Comparison of ENCODE assay signal across 25 mouse cellular contexts in the genomic region with DNA sequence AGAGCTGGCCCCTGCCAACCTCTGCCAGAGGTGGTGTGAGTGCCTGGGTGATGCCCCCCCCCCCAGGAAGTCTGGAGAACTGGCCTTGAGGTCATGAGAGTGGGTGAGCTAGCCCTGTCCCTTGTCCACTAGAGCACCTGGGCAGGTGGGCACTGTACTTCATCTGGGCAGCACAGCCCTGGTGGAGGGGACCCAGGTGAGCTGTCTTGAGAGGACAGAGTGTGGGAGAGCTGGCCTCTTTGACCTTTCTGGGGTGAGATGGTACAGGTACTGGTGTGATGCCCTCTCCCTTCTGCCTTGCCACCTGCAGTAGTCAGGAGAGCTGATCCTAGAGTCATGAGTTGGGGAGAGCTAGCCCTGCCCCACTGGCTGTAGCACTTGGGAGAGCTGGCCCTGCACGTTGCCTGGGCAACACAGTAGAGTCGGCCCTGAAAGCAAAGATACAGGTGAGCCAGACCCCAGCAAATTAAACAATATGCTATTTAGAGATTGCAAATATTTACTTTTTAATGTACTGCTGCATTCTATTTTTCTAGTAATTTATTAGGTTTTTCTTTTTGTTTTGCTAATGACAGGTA. TPM values are rescaled to one million over a fixed set of nuclear protein-coding genes. Genes with fewer than 3 reads are reported as not detected.
DNase-seq lines count a peak whose midpoint lies in the region; ATAC-seq and TF ChIP-seq lines count a peak whose summit lies in the region.
"Had no signal": no experiment of that assay in that cellular context is flagged by ENCODE, and none has a peak within 500 bp of the region (broad histone marks: within the 10 kb centered on the region; RNA-seq: fewer than 3 reads in every experiment).

No protein-coding gene starts in this region.

- no peak for ATAC-seq in lung, embryonic 16.5 days (ENCODE audit: low read depth)
- ATAC-seq in G1E (ENCODE audit: extremely low read depth, insufficient number of reproducible peaks, low FRiP score, poor library complexity, severe bottlenecking), result no peak
- ATAC-seq: forebrain, embryonic 15.5 days had no signal

- no peak overlapping the region for H3K4me3 ChIP-seq in lung, embryonic 16.5 days (ENCODE audit: low read length)
- H3K4me3 ChIP-seq in lung, adult 2 months (replicated peaks; ENCODE audit: extremely low read depth, low read depth, low read length), result no peak overlapping the region
- 0 out of 2 replicates have a peak overlapping the region, but pooled peaks have one; percentile 1 for H3K4me3 ChIP-seq in G1E (ENCODE audit: low read depth, low read length)
- no peak overlapping the region for H3K4me3 ChIP-seq in limb, embryonic 10.5 days

- peak; percentile 91 for DNase-seq in heart, adult 11 months
- DNase-seq in heart, adult 9 months (ENCODE audit: low spot score in 2 of 2), result no peak
- no peak for DNase-seq in lung, adult 2 months
- no peak for DNase-seq in G1E (ENCODE audit: low spot score)
- no peak for DNase-seq in limb, embryonic 10.5 days (ENCODE audit: low spot score)
- DNase-seq in gastrocnemius, postnatal 14 days, result no peak
- DNase-seq in kidney, postnatal 36 days, result no peak
- DNase-seq: adrenal gland, adult 2 months; adrenal gland, postnatal 14 days; cerebellum, adult 11 months; cerebellum, adult 8-10 months; cerebellum, postnatal 14 days; gastrocnemius, postnatal 36 days; heart, postnatal 14 days had no signal

- no peaks in the 10 kb centered on the region for H3K27me3 ChIP-seq in lung, embryonic 16.5 days (ENCODE audit: control insufficient read depth, insufficient read depth, low read depth, low read length)
- H3K27me3 ChIP-seq in G1E (ENCODE audit: insufficient read depth, low read length), result peaks cover 13% of the 10 kb centered on the region; the same call in 1 of the 2 replicates
- H3K27me3 ChIP-seq in limb, embryonic 10.5 days (ENCODE audit: low read depth, poor library complexity, severe bottlenecking), result 0 out of 2 replicates have a peak, but pooled peaks cover 3% of the 10 kb centered on the region
- H3K27me3 ChIP-seq: CH12.LX; embryonic facial prominence, embryonic 13.5 days; forebrain, embryonic 12.5 days; forebrain, embryonic 15.5 days; heart, embryonic 13.5 days; hindbrain, embryonic 12.5 days; hindbrain, embryonic 15.5 days had no signal

- TF ChIP-seq POLR2A in lung, adult 2 months (IDR thresholded peaks at IDR 0.05; ENCODE audit: borderline replicate concordance, extremely low read depth, low read depth, low read length), result no peak

- H3K27ac ChIP-seq in lung, embryonic 16.5 days (ENCODE audit: low read length), result no peak overlapping the region
- H3K27ac ChIP-seq in limb, embryonic 10.5 days, result peak overlapping the region; percentile 65; the same call in 1 of the 2 replicates
- H3K27ac ChIP-seq: embryonic facial prominence, embryonic 13.5 days; forebrain, embryonic 12.5 days; forebrain, embryonic 15.5 days; heart, embryonic 13.5 days; hindbrain, embryonic 15.5 days had no signal

- no peak for TF ChIP-seq CTCF in lung, adult 2 months (IDR thresholded peaks at IDR 0.05; ENCODE audit: insufficient read depth, low read length)
- no peak for TF ChIP-seq CTCF in G1E (IDR thresholded peaks at IDR 0.05; ENCODE audit: low read depth, low read length)

- intact Hi-C loops in gastrocnemius, postnatal 14 days (cut with DNase I; ENCODE audit: low total_unique reads), result loop anchor here (5.0 kb wide), 1 partner anchor 36 kb away; no protein-coding TSS in a partner anchor

- 48% methylated on average over 2 of the region's 2 CpGs for WGBS in lung, embryonic 16.5 days
- 76% methylated on average over 2 of the region's 2 CpGs for WGBS in lung, adult 2 months
- 84% methylated on average over 2 of the region's 2 CpGs for WGBS in limb, embryonic 10.5 days

- H3K4me1 ChIP-seq in lung, embryonic 16.5 days (replicated peaks; ENCODE audit: control insufficient read depth, insufficient read depth, low read length), result peaks cover 20% of the 10 kb centered on the region
- no peaks in the 10 kb centered on the region for H3K4me1 ChIP-seq in lung, adult 2 months (ENCODE audit: control insufficient read depth, insufficient read depth, low read length)
- peaks cover 36% of the 10 kb centered on the region for H3K4me1 ChIP-seq in G1E (ENCODE audit: insufficient read depth, low read depth, low read length)
- H3K4me1 ChIP-seq in limb, embryonic 10.5 days, result peaks cover 31% of the 10 kb centered on the region

- peaks cover 14% of the 10 kb centered on the region for H3K36me3 ChIP-seq in lung, embryonic 16.5 days (ENCODE audit: control insufficient read depth, insufficient read depth, low read length)
- peaks cover 23% of the 10 kb centered on the region for H3K36me3 ChIP-seq in G1E (replicated peaks)
- peaks cover 23% of the 10 kb centered on the region for H3K36me3 ChIP-seq in limb, embryonic 10.5 days

- no peak overlapping the region for H3K4me2 ChIP-seq in lung, embryonic 16.5 days (ENCODE audit: low read depth, low read length)

- 0 out of 2 replicates have a peak overlapping the region, but pooled peaks have one; percentile 20 for H3K9ac ChIP-seq in lung, embryonic 16.5 days (ENCODE audit: low read length)
- H3K9ac ChIP-seq: forebrain, embryonic 12.5 days; heart, embryonic 13.5 days; hindbrain, embryonic 12.5 days; hindbrain, embryonic 15.5 days had no signal

- H3K9me3 ChIP-seq in lung, embryonic 16.5 days (ENCODE audit: control insufficient read depth, low read length), result no peaks in the 10 kb centered on the region
- H3K9me3 ChIP-seq in G1E (replicated peaks), result no peaks in the 10 kb centered on the region
- no peaks in the 10 kb centered on the region for H3K9me3 ChIP-seq in limb, embryonic 10.5 days (replicated peaks)
- H3K9me3 ChIP-seq: embryonic facial prominence, embryonic 13.5 days; forebrain, embryonic 12.5 days; forebrain, embryonic 15.5 days; heart, embryonic 13.5 days; hindbrain, embryonic 12.5 days; hindbrain, embryonic 15.5 days had no signal

RNA-seq across cellular contexts. Expression of gene Eif2b2, which starts 1.5 kb away (rescaled TPM):
- 83.3 and 86.6 TPM in 2 replicates for polyA plus RNA-seq in lung, embryonic 16.5 days (2015; fragmentation: Nextera tagmentation; extraction: Ambion mirVana)
- polyA plus RNA-seq in lung, adult 2 months (2012; rRNA removed), result 92.1 and 92.6 TPM in 2 replicates
- 28.4 and 36.0 TPM in 2 replicates for total RNA-seq in G1E (2014; fragmentation: Nextera tagmentation)
- total RNA-seq in G1E (2017), result 136 and 155 TPM in 2 replicates
- polyA plus RNA-seq in G1E (2012), result 320 and 408 TPM in 2 replicates
- polyA plus RNA-seq in limb, embryonic 10.5 days (2016; fragmentation: Nextera tagmentation; extraction: Ambion mirVana), result 126 and 133 TPM in 2 replicates
- total RNA-seq in gastrocnemius, postnatal 14 days (2021), result 10 to 100 TPM; 75.6 to 77.1 TPM

RNA-seq across cellular contexts. Expression of gene Pgf, which starts 40.2 kb away (rescaled TPM):
- polyA plus RNA-seq in lung, embryonic 16.5 days (2015; fragmentation: Nextera tagmentation; extraction: Ambion mirVana), result 9.7 and 9.9 TPM in 2 replicates
- polyA plus RNA-seq in lung, adult 2 months (2012; rRNA removed), result 3.0 and 3.6 TPM in 2 replicates
- total RNA-seq in G1E (2014; fragmentation: Nextera tagmentation), result not detected in 2 replicates
- total RNA-seq in G1E (2017), result 1.9 and 2.1 TPM in 2 replicates
- polyA plus RNA-seq in G1E (2012), result not detected in 2 replicates
- 6.9 and 9.6 TPM in 2 replicates for polyA plus RNA-seq in limb, embryonic 10.5 days (2016; fragmentation: Nextera tagmentation; extraction: Ambion mirVana)
- 1 to 10 TPM; 2.2 to 2.3 TPM for total RNA-seq in gastrocnemius, postnatal 14 days (2021)
- total RNA-seq: granulocyte monocyte progenitor cell, adult 5-6 weeks; MEL had no signal
- polyA plus RNA-seq: erythroblast, embryonic 14.5 days had no signal

RNA-seq across cellular contexts. Expression of gene Mlh3, which starts 52.6 kb away (rescaled TPM):
- 8.5 and 9.0 TPM in 2 replicates for polyA plus RNA-seq in lung, embryonic 16.5 days (2015; fragmentation: Nextera tagmentation; extraction: Ambion mirVana)
- 3.7 and 5.5 TPM in 2 replicates for polyA plus RNA-seq in lung, adult 2 months (2012; rRNA removed)
- total RNA-seq in G1E (2014; fragmentation: Nextera tagmentation), result 25.2 and 33.6 TPM in 2 replicates
- total RNA-seq in G1E (2017), result 19.5 and 20.8 TPM in 2 replicates
- polyA plus RNA-seq in G1E (2012), result 1.9 and 2.2 TPM in 2 replicates
- 7.0 and 8.2 TPM in 2 replicates for polyA plus RNA-seq in limb, embryonic 10.5 days (2016; fragmentation: Nextera tagmentation; extraction: Ambion mirVana)
- 1 to 10 TPM; 6.6 to 8.6 TPM for total RNA-seq in gastrocnemius, postnatal 14 days (2021)
